Mouse (Mus musculus): ENCODE results near the gene Sun3.

The Sun3 gene

GRCm38 (mm10) chr11:8983237-8983861 is 65.4 kb downstream of the Sun3 start:
- peak; percentile 86 for DNase-seq (ENCODE audit: low read depth)

- DNase-seq (ENCODE audit: low read depth), result no peak
These were observed 70.6 kb downstream of the Sun3 start for GRCm38 (mm10) chr11:8978154-8978553.

GRCm38 (mm10) chr11:8973166-8973565 is 75.6 kb downstream of the Sun3 start, which contains the start of gene Pkd1l1:
TSS of gene Pkd1l1 (minus strand) at chr11:8973266.
- DNase-seq (ENCODE audit: low read depth), result no peak

- no peak for DNase-seq (ENCODE audit: low read depth)
These were observed 76.7 kb downstream of the Sun3 start for GRCm38 (mm10) chr11:8972093-8972492.

GRCm38 (mm10) chr11:8970509-8970908 is 78.3 kb downstream of the Sun3 start:
- no peak for DNase-seq (ENCODE audit: low read depth)

- no peak for DNase-seq (ENCODE audit: low read depth)
These were observed 80.7 kb downstream of the Sun3 start for GRCm38 (mm10) chr11:8968094-8968493.

Measured in NIH3T3 (cell line).